Mouse (Mus musculus): ENCODE data around the gene Ms4a3. TPM values are rescaled to one million over a fixed set of nuclear protein-coding genes. Genes with fewer than 3 reads are reported as not detected.

Gene Ms4a3
- polyA plus RNA-seq, 1 experiment from 2014 or later, result not detected

Other genes with a start within 250 kb of the Ms4a3 start
- 0.14 TPM in 1 of 2 replicates, not detected in the other for gene Ms4a4c, start 236.1 kb downstream of the Ms4a3 start, polyA plus RNA-seq (2016; fragmentation: Nextera tagmentation; extraction: Ambion mirVana)
- not detected in 2 replicates for gene Ms4a4b, start 197.3 kb downstream of the Ms4a3 start, polyA plus RNA-seq (2016; fragmentation: Nextera tagmentation; extraction: Ambion mirVana)
- gene Ms4a6c, start 171.5 kb downstream of the Ms4a3 start, polyA plus RNA-seq (2016; fragmentation: Nextera tagmentation; extraction: Ambion mirVana), result 0.23 and 0.69 TPM in 2 replicates
- not detected in 2 replicates for gene Gm8369, start 154.9 kb downstream of the Ms4a3 start, polyA plus RNA-seq (2016; fragmentation: Nextera tagmentation; extraction: Ambion mirVana)
- 0.60 and 1.1 TPM in 2 replicates for gene Ms4a6b, start 124.3 kb downstream of the Ms4a3 start, polyA plus RNA-seq (2016; fragmentation: Nextera tagmentation; extraction: Ambion mirVana)
- 0.31 and 0.36 TPM in 2 replicates for gene Ms4a4d, start 104.0 kb downstream of the Ms4a3 start, polyA plus RNA-seq (2016; fragmentation: Nextera tagmentation; extraction: Ambion mirVana)
- gene Ms4a6d, start 36.0 kb downstream of the Ms4a3 start, polyA plus RNA-seq (2016; fragmentation: Nextera tagmentation; extraction: Ambion mirVana), result 0.30 and 0.49 TPM in 2 replicates
- gene Ms4a2, start 17.1 kb downstream of the Ms4a3 start, polyA plus RNA-seq (2016; fragmentation: Nextera tagmentation; extraction: Ambion mirVana), result not detected in 2 replicates
- not detected in 2 replicates for gene Oosp2, start 19.7 kb upstream of the Ms4a3 start, polyA plus RNA-seq (2016; fragmentation: Nextera tagmentation; extraction: Ambion mirVana)
- gene Oosp1, start 50.3 kb upstream of the Ms4a3 start, polyA plus RNA-seq (2016; fragmentation: Nextera tagmentation; extraction: Ambion mirVana), result not detected in 2 replicates
- not detected in 2 replicates for gene Oosp3, start 56.2 kb upstream of the Ms4a3 start, polyA plus RNA-seq (2016; fragmentation: Nextera tagmentation; extraction: Ambion mirVana)
- gene Gif, start 106.7 kb upstream of the Ms4a3 start, polyA plus RNA-seq (2016; fragmentation: Nextera tagmentation; extraction: Ambion mirVana), result not detected in 2 replicates
- gene Mrpl16, start 129.5 kb upstream of the Ms4a3 start, polyA plus RNA-seq (2016; fragmentation: Nextera tagmentation; extraction: Ambion mirVana), result 54.2 and 63.0 TPM in 2 replicates
- gene Stx3, start 178.6 kb upstream of the Ms4a3 start, polyA plus RNA-seq (2016; fragmentation: Nextera tagmentation; extraction: Ambion mirVana), result 5.6 and 6.3 TPM in 2 replicates
- 0.06 TPM in 1 of 2 replicates, not detected in the other for gene Olfr1417, start 198.4 kb upstream of the Ms4a3 start, polyA plus RNA-seq (2016; fragmentation: Nextera tagmentation; extraction: Ambion mirVana)
- not detected in 2 replicates for gene Olfr1418, start 220.2 kb upstream of the Ms4a3 start, polyA plus RNA-seq (2016; fragmentation: Nextera tagmentation; extraction: Ambion mirVana)
- gene Olfr1419, start 234.3 kb upstream of the Ms4a3 start, polyA plus RNA-seq (2016; fragmentation: Nextera tagmentation; extraction: Ambion mirVana), result not detected in 2 replicates
- gene Olfr1420, start 245.7 kb upstream of the Ms4a3 start, polyA plus RNA-seq (2016; fragmentation: Nextera tagmentation; extraction: Ambion mirVana), result not detected in 2 replicates

Data from limb, embryonic 10.5 days (tissue).